Mouse (Mus musculus) T-cell, adult 66 days (primary cell): ENCODE measurements around the gene Olfr1351. TPM values are rescaled to one million over a fixed set of nuclear protein-coding genes. Genes with fewer than 3 reads are reported as not detected.

Source experiments
- total RNA-seq, 2 experiments: library from RNA; stranded (reverse); gene quantifications; 3 replicates in 1 of 2; 4 replicates in 1 of 2; pipeline ENCODE4 v1.2.4; 2023

Gene Olfr1351
- not detected for total RNA-seq

DNA sequence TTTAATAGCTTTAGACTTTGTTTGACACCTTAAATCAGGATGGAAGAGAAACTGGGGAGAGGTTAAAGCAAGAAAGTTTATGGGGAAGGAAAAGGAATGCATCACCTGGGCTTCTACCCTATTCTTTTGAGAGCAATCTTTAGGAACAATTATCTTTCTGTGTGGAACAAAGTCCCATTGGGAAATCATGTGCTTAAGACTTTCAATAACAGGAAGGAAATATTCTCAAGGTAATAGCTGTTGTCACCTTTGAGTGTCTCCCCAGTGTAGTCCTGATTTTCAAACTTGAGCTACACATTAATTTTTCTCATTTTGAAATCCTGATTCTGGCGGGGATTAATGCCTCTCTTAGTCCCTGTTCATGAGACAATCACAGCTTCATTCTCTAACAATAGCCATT lies at the start of gene Olfr1351:
TSS of gene Olfr1351 (plus strand) at position 301 of the 400 bp plus-strand sequence.

DNA sequence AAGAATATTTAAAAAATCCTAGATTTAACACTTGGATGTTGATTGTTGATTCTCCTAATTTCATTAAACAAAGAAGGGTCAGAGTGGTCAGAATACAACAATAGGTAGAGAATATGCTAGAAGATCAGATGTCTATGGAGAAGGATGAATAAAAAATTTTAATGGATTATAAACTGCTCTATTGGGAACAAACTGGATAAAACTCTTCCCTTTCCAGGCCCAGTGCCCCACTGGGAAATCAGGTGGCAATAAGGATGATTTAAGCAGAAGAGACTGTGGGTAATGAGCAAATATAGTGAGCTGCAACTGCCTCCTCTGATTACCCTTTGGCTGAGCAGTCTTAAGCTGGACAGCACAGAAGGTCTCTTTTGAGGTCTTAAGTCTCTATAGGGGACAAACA lies 49.3 kb upstream of the Olfr1351 start, which contains the start of gene Olfr1353:
TSS of gene Olfr1353 (plus strand) at position 301 of the 400 bp plus-strand sequence.

DNA sequence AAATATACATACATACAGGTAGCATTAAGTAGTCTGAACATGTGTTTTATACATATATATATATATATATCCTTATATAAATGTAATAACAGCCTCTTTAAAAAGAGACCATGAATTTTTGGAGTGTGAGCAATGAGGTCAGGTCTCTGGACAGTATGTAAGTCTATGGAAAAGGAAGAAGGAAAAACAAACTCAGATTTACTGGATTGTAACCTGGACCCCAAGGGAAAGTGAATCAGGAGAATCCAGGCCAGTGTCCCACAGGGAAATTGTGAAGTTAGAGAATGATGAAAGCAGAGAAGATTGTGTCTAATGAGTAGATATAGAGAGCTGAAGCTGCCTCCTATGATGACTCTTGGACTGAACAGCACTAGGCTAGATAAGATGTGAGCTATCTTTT lies 31.5 kb upstream of the Olfr1351 start, which contains the start of gene Olfr1352:
TSS of gene Olfr1352 (plus strand) at position 301 of the 400 bp plus-strand sequence.

DNA sequence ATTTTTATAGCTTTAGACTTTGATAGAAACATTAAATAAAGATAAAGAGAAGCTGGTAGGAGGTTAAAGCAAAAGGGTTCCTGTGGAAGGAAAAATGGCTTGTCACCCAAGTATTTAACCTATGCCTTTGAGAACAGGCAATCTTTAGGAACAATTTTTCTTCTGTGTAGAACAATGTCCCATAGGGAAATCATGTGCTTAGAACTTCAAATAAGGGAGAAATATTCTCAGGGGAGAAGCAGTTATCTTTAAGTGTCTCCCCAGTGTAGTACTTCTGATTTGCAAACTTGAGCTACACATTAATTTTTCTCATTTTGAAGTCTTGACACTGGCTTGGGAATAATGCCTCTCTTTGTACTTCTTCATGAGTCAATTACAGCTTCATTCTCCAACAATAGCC lies 16.2 kb downstream of the Olfr1351 start, which contains the start of gene Olfr57:
TSS of gene Olfr57 (plus strand) at position 301 of the 400 bp plus-strand sequence.

Other genes with a start within 250 kb of the Olfr1351 start
- gene Slc1a6, start 232.0 kb upstream of the Olfr1351 start, total RNA-seq: not detected
- not detected for gene Olfr1356, start 160.3 kb upstream of the Olfr1351 start, total RNA-seq
- not detected for gene Olfr1355, start 136.9 kb upstream of the Olfr1351 start, total RNA-seq
- not detected for gene Olfr1354, start 99.3 kb upstream of the Olfr1351 start, total RNA-seq
- not detected for gene Olfr8, start 61.8 kb upstream of the Olfr1351 start, total RNA-seq
- gene Olfr1353, start 49.2 kb upstream of the Olfr1351 start, total RNA-seq: not detected
- not detected for gene Olfr1352, start 31.4 kb upstream of the Olfr1351 start, total RNA-seq
- not detected for gene Olfr57, start 16.3 kb downstream of the Olfr1351 start, total RNA-seq
- gene 2610008E11Rik, start 85.1 kb downstream of the Olfr1351 start, total RNA-seq: 10 to 100 TPM; 19.5 to 22.8 TPM
- gene Vmn2r80, start 136.3 kb downstream of the Olfr1351 start, total RNA-seq: not detected
- not detected for gene Vmn2r81, start 235.2 kb downstream of the Olfr1351 start, total RNA-seq